Mouse (Mus musculus): ENCODE results near the gene Ncbp2. TPM values are rescaled to one million over a fixed set of nuclear protein-coding genes. Genes with fewer than 3 reads are reported as not detected.

Ncbp2 gene
- total RNA-seq, 1 experiment from 2014 or later = 48.6 TPM

GRCm38 (mm10) chr16:32009913-32010312, 61.6 kb downstream of the Ncbp2 start:
- peak; percentile 23 for DNase-seq

GRCm38 (mm10) chr16:32010330-32010729, 62.0 kb downstream of the Ncbp2 start:
- DNase-seq = no peak

Small RNAs within 50 kb of the gene (microRNA-seq; reads per million reads assigned to microRNA genes)
- 0 reads per million in 2 experiments for gene Gm26269

Other genes with a start within 250 kb of the Ncbp2 start
- 0.08 TPM in 1 of 2 replicates, not detected in the other for gene Meltf, start 69.7 kb upstream of the Ncbp2 start, total RNA-seq (2021)
- 1.1 and 1.3 TPM in 2 replicates for gene Pigz, start 14.7 kb upstream of the Ncbp2 start, total RNA-seq (2021)
- 54.2 and 55.0 TPM in 2 replicates for gene 0610012G03Rik, start within 50 bp of the Ncbp2 start, total RNA-seq (2021)
- gene Senp5, start 54.8 kb downstream of the Ncbp2 start, total RNA-seq (2021) = 20.8 and 22.1 TPM in 2 replicates
- gene Pak2, start 130.8 kb downstream of the Ncbp2 start, total RNA-seq (2021) = 58.2 and 64.3 TPM in 2 replicates
- gene Pigx, start 151.2 kb downstream of the Ncbp2 start, total RNA-seq (2021) = 36.8 and 37.7 TPM in 2 replicates
- gene Cep19, start 151.3 kb downstream of the Ncbp2 start, total RNA-seq (2021) = 9.9 and 11.3 TPM in 2 replicates
- 8.0 and 17.4 TPM in 2 replicates for gene Nrros, start 217.1 kb downstream of the Ncbp2 start, total RNA-seq (2021)
- gene Bex6, start 231.3 kb downstream of the Ncbp2 start, total RNA-seq (2021) = not detected in 2 replicates

All from adrenal gland, postnatal 14 days (tissue).